Mouse (Mus musculus) inflammation-experienced regulatory T-cells, adult 6 months (primary cell): ENCODE measurements around the gene Fam89b. TPM values are rescaled to one million over a fixed set of nuclear protein-coding genes. Genes with fewer than 3 reads are reported as not detected.

Source experiments
- ATAC-seq: one replicate; pipeline ENCODE4 v1.8.0; 2017
- polyA plus RNA-seq, 3 experiments: library from polyadenylated mRNA; unstranded; fragments of 100-300 nt; shearing (Covaris generic); gene quantifications; one replicate each; pipeline ENCODE4 v1.2.1; 2017

Fam89b gene
- polyA plus RNA-seq, 3 experiments from 2014 or later: 13.0 to 57.6 (median 36.1) TPM

DNA sequence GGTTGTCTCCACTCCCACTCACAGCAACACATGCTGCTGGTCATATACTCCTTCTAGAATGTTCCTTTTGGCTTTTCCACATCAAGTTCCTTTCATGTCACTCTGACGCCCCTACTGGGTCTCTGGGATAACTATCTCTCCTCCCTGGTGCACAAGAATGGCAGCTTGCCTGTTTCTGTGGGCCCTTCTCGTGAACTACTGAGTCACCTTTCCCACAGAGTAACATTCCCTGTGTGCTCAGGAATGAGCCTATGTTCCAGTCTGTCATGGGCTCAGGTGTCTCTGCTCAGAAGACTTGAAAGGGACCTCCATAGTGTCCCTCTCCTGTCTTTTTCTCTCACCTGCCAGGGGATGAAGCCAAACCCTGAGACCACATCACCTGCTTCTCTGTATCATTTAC is 10.0 kb upstream of the Fam89b start:
- no peak for ATAC-seq

- ATAC-seq: no peak
Measured at GRCm38 (mm10) chr19:5734325-5734724, 4.9 kb upstream of the Fam89b start.

DNA sequence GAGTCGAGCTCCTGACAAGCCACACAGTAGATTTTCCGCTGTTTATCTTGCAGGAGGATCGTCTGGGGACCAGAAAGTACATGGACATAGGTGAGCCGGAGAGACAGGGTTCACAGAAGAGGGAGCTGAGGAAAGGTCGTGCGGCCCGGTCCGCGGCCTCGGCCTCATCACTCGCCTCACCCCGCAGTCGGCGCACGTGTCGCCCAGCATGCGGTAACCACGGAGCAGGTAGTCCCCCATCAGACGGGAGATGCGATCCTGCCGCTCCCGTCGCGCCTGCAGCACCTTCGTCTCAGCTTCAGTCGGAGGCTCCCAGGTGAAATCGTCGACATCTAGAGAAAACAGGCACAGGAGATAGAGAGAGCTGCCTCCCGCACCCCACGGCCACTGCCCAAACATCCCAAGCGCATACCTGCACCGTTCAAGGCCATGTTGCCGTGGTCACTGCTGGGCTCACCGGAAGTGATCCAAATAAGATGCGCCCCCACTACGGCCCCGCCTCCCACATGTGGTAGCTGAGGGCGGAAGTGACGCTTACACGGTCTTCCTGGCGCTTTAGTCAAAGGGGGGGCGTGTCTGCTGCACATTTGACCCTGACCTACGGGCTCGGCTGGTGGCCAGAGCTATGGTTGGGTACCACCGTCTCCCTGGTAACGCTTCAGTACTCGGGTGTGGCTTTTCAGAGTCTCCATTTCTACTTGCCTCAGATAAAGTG is 2.0 kb upstream of the Fam89b start:
- ATAC-seq: peak; percentile 51

DNA sequence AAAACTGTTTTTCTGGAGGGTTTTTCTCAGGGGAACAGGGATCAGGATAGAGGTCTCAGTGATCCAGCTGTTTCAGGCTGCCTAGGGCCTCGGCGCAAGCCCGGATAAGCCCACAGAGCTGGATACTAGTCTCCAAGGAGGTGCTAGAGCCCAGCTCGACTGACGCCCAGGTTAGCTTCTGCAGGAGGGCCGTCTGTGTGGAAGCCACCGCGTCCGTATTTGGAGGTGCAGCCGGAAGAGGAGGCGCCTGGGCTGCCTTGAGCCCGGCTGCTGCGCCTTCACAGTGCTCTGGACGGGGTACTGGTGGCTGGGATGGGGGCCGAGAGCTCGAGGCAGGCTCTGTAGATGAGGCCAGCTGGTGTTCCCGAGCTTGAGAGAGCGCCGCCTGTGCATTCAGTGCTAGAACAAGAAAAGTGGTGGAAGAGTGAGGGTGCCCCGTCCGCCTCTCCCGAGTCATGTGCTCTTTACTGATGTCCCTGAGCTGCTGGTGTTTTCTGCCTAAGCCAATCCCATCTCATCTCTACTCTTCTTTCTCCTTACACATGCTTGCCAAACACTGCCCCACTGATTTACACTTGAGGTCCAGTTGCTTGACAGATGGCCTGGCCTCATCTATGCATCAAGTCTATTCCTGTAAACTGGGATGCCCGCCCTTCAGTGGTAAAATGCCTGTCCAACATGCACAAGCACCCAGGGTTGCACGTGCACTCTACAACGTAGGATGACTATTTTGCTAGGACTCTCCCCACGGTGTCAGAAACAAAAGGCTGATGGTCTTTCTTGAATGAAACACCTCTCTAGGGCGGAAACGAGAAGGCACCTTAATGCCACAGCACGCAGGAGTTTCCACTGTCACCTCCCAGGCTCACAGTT is 1.1 kb upstream of the Fam89b start:
- no peak for ATAC-seq

DNA sequence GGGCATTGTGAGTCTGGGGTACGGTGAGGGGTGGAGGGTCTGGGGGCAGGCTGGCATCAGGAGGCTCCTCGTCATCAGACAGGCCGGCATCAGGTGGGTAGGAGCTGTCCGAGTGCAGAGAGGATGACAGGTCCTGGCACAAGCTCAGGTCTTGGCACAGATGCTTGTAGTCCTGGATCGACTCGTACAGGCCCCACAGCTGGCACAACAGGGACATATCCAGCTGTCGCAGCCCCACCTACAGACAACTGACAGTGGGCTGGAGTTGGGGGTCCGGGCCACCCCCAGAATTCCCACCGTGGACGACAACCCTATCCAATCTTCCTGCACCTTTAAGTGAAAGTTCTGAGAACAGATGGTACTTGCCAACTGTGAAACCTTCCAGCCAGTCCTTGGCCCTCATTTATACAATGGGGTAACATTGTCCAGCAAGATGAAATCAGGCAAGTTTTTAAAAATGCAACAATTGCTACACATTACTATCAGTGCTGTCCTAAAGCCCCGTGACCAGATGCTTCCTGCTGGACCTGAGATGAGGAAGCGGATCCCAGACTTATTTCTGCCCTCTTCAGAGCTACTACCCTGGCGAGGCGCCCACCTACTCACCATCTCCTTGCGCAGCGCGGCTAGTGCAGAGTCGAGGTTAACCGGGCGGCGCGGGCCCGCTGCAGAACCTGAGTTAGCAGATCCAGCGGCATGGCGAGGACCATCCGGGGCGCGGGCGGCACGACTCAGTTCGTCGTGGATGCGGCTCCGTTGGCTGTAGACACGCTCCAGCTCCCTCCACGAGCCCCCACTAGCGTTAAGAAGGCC is 616 bp downstream of the Fam89b start:
- no peak for ATAC-seq

DNA sequence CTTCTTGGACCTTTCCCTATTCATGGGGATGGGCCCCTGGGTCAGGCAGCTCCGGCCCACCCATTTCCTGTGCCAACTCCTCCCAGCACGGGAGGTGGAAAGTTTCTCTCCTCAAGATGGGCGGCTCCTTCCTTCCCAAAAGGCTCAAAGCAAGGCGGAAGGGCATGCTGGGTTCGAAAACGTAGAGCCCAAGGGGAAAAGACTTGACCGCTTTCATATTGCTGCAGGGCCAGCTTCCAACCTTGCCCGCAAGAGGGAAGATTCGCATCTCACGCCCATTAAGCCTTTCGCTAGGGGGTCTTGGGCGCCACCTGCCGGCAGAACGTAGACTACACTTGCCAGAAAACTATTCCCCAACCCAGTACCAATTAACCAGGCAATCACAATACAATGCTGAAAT is 1.8 kb downstream of the Fam89b start:
- ATAC-seq: peak; percentile 19

GRCm38 (mm10) chr19:5726961-5727578 is 2.4 kb downstream of the Fam89b start:
- ATAC-seq: peak; percentile 66

DNA sequence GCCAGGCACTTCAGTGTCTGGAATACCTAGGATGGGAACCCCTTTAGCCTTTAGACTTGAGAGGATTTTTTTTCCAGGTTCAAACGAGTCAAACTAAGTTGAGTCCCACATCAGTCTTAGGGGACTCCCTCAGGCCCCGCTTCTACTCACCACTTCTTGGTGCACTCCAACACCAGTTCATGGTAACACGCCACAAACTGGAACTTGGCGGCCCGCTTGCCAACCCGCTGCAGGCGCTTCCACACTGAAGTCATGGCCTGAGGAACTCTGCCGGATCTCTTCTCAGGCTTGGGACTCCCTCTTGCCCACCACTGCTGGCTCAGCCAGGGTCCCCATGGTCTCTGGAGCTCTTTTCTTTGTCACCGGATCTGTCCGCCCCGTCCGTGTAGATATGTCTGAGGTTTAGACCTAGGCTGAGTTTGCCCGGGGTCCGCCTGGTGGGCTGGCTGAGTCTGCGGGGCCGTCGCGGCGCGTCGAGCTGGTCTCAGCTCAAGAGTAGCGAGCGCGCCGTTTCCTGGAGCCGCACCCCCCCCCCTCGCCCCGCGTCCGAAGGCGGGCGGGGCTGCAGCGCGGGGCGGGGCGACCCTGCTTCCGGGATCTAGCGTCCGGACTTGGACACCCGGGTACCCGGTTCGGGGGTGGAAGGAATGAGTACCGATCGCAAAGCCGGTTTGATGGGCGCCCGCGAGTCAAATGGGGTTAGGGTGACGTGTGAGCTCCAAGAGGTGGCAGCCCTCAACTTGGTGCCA is 3.5 kb downstream of the Fam89b start, which contains the start of gene Ehbp1l1:
Gene Ehbp1l1 (minus strand): TSS at position 551 of the 749 bp plus-strand sequence.
- ATAC-seq: peak; percentile 27

DNA sequence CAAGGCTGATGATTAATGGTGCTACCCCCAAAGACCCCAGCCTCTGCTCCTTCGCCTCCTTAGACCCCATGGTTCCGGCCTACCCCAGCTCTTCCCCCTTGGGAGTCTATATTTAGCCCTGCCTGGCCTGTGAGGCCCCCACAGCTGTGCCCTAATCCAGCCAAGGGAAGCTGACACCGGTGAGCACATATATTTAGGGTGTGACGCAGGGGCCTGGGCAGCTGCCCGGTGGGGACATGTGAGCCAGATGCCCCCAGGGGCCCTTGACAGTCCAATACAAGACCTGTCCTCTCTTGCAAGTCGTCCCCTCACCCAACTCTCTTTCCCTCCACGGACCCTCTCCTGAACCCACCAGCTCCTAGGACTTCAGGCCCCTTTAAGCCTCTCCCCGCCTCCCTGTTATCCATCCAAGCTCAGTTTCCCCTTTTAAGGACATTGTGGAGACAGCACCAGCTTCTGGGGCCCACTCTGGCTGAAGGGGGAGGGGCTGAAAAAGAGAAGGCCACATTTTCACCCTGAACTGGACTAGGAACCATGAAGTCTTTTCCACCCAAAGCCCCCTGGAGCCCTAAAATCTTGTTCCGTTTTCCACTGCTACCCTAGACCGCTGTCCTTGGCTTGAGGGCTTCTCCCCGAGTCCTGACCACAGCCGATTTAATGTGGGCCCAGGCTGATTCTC is 4.3 kb downstream of the Fam89b start:
- no peak for ATAC-seq

GRCm38 (mm10) chr19:5724549-5724941 is 4.9 kb downstream of the Fam89b start:
- ATAC-seq: no peak

DNA sequence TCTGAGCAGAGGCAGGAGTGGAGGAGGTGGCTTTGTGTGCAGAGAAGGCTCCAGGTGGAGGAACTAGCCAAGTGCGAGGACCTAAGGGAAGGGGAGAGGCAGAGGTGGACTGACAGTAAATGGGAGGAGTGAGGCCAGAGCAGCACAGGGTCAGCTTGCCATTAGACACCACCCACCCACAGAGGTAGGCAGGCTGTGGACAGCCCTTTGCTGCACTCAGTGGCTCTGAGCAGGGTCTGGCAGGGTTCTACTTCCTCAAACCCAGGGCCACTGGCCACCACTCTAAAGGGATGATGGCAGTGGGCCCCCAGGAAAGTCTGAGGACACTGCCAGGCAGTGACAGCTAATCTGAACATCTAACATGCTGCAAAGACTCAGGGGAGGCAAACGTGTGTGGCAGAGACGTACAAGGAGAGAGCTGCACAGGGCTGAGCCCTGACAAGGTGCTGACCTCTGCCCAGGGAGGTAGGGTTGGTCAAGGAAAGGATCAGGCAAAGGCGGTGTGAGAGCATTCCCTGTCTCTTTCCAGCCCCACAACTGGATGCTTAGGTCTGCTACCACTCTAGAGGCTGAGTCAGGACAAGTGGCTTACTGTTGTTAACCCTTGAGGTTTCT is 5.4 kb downstream of the Fam89b start:
- ATAC-seq: no peak

DNA sequence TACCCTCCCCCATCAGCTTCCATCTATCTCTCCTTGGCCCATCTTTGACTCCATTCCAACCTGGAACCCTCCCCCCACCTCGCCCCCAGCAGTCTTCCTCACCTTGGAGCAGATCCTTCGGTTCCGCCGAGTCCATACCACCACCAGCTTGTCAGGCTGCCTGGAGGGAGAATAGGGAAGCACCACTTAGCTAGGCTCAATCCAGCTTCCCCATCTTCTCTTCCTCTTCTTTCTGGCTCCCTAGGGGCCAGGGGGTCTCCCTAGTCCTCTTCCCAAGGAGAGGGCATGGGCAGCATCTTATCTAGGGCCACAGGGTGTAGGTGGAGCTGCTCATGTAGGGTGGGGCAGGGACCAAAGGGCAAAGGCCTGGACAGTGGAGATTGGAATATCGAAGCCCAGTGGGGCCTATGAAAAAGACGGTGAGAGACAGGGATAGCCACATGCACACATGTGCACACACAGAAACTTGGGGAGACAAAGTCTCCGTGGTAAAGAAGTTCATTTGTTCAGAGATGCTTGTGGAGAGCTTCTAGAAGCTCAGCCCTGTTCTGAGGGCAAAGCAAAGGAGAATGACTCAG is 6.5 kb downstream of the Fam89b start:
- ATAC-seq: no peak

GRCm38 (mm10) chr19:5721233-5721632 is 8.2 kb downstream of the Fam89b start:
- no peak for ATAC-seq

DNA sequence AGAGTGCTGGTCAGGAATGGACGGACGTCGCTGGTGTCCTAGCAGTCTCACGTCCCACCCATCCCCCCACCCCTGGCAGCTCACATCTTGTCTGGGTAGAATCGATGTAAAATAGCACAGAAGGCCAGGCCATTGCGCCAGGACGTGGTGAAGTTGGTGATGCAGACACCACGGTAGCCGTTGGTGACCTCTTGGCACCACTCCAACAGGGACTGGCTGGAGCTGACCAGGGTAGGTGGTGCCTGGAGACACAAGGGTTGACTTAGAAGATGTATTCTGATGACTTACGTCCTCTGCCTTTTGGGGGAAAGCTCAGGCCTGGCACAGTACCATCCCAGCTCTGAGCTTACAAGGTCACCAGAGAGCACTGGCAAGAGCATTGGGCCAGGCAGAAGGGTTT is 12.5 kb downstream of the Fam89b start:
- no peak for ATAC-seq

GRCm38 (mm10) chr19:5715793-5716688 is 13.4 kb downstream of the Fam89b start:
- ATAC-seq: no peak

DNA sequence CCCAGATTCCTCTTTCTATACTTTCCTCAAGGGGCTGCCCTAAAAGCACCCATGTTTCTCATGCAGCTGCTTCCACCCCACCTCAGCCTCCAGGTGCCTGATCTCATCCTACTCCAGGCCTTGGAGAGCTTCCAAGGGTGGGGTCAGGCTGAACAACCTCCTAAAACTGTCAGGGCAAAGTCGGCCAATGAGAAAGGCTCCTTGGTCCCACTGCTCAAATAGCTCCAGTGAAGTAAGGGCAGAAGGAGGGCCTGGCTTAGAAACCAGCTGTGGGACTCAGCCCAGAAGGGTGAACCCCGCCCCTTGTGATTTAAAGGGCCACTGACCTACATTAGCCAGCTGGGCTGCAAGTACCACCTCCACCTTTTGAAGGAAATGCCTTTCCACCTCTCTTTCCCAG is 15.7 kb downstream of the Fam89b start:
- ATAC-seq: no peak

DNA sequence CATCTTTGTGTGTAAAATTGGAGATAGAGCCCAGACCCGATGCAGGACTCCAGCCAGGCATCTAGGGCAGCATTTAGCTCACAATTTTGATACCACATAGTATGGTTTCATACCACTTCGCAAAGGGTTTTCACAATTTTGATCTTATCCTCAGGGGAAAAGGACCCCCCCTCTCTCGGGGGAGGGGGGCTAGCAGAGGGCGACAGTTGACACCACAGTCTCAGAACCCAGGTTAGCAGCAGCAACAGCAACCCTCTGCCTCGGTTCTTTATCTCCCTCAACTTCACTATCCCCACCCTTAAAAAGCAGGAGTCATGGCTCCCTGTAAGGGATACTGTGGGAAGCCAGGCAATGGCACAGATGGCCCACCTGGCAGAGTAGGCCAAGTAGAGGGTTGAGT is 16.2 kb downstream of the Fam89b start:
- ATAC-seq: no peak

- ATAC-seq: no peak
Measured at GRCm38 (mm10) chr19:5711907-5712460, 17.5 kb downstream of the Fam89b start.

GRCm38 (mm10) chr19:5711218-5711617 is 18.2 kb downstream of the Fam89b start:
- peak; percentile 54 for ATAC-seq
